Mouse (Mus musculus): ENCODE measurements around the gene Zfp790. TPM values are rescaled to one million over a fixed set of nuclear protein-coding genes. Genes with fewer than 3 reads are reported as not detected.
"Not testable (repeated sequence)": the region's sequence is repeated elsewhere in the genome, so short reads cannot be mapped to it uniquely, and the experiment has no call there.

Zfp790 gene
- total RNA-seq, 4 experiments from 2014 or later, result 8.1 to 8.9 (median 8.6) TPM

DNA sequence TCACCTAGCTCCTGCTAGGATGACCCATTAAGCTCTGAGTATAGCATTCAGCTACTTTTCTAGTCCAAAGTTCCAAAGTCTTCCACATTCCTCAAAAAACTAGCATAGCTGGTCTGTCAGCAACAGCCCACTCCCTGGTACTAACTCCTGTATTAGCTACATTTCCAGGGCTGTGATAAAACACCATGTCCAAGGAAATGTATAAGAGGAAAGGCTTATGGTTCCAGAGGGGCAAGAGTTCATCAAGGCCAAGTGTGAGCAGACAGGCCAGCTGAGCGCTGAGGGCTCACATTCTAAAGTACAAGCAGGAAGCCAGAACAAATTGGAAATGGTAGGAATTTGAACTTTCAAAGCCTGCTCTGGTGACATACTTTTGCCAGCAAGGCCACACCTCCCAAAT lies 26.2 kb downstream of the Zfp790 start:
- DNase-seq (ENCODE audit: low spot score in 2 of 2), result no peak

DNA sequence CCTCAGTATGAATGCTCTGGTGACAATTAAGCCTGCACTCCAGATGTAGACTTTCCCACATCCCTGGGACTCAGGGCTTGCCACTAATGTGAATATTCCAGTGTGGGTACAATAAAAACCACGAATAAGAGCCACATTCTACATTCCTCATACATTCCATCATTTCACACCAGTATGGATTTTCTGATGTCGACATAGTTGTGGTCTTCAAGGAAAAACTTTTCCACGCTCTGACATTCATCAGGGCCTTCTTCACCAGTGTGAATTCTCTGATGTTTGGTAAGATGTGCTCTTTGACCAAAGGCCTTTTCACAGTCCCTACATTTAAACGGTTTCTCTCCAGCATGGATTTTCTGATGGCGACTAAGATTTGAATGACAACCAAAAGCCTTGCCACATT lies 28.7 kb downstream of the Zfp790 start:
- DNase-seq (ENCODE audit: low spot score in 2 of 2), result no peak

DNA sequence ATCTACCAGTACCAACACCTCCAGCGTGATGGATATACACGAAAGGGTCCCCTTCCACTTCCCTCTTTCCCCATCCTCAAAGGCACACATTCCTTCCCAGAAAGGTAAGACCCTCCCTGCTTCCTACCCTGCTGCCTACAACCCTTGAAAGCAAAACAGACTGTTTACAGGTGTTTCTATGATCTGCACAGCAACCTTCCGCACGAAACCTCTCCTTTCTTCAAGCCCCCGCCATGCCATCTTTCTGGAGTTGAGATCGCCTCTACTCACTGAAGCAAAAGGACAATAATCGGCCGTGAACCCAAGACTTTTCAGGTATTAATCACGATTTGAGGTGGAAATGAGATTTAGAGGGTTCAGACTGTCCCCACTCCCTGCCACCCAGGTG lies 36.9 kb downstream of the Zfp790 start:
- DNase-seq (ENCODE audit: low spot score in 2 of 2), result no peak

DNA sequence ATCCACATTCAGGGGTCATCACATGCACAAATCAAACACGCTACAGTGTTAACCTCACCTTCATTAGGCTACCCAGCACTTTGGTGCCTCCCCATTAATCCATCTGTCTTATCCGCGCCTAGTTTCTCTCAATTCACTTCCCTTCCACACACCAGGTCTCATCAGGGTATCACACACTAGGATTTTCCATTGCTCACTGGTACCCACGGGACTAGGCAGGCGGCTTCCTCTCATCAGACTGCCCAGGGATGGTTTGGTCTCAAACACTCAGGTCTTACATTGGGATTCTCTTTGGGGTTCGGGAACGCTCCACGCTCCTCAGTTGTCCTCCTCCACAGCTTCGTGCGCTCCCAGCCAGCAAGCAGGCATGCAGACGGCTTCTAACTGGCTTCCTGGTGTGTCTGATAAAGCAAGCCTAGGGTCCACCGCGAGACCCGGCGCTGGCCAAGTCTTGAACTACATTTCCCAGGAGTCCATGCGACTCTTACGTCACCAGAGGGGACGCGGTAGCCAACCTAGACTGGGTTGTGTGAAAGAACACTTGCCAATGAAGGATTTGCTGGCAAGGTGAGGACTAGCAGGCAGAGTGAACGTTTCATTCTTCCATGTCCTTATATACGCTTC lies 37.4 kb downstream of the Zfp790 start, which contains the start of gene Zfp940:
Gene Zfp940, minus strand, starts transcription at position 451 of the 624 bp plus-strand sequence.
- DNase-seq (ENCODE audit: low spot score in 2 of 2), result peak; percentile 53 to 57

DNA sequence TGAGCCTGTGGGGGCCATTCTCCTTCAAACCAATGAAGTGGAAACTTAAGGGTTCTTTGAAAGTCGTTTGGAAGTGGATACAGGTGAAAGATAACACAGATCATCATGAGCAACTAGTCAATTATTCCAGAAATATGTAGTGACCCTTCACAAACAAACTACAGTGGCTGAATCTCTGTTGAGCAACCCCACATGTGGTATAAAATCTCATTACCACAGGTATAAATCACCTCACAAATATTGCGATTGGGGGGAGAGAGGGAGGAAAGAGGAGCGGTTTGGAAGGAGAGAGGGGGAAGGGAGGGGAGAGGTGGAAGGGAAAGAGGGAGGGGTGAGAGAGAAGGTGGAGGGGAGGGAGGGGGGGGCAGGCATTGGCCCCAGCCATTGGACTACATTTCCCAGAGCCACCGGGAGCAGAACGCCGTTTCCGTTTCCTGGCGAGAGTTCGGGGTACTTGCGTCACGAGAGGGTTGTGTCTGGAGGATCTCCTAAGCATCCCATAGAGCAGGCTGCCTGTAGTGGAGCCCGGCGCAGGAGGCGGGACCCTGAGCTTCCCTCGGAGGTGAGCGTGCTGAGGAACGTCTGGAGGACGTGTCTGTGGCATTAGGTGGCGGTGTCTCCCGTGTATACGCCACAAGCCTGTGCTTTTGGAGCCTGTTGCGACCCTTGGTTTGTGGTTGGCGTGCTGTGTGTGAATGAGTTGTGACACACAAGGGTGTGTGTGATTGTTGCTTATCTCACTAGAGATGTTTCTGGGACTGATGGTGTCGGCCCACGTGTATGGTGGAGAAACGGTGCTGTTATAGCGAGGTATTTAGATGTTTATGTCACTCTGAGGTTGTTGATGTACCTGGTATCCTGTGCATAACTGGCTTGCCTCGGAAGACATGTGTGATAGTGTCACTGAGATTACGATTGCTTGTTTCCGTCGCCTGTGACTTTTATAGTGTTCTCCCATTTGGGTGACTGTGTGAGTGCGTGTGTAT lies 43.9 kb downstream of the Zfp790 start, which contains the start of gene Zfp420:
Gene Zfp420, plus strand, starts transcription at position 448 of the 986 bp plus-strand sequence.
- DNase-seq (ENCODE audit: low spot score in 2 of 2), result peak; percentile 79 to 82

DNA sequence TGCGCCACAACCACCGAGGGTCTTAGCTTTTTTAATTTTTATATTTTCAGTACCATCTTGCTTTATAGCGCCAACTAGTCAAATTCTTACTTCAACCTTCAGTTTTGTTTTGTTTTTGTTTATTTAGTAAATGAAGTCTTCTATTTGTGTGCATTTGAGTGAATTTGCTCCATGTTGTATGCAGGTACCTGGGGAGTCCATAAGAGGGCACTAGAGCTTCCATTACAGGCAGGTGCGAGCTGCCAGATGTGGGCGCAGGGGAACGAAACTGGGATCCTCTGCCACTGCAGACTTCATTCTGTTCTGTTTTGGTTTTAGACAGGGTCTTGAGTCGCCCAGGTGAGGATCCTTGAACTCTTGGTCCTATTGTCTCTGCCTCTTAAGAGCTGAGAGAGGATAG lies 45.7 kb downstream of the Zfp790 start:
- DNase-seq (ENCODE audit: low spot score in 2 of 2), result no peak

DNA sequence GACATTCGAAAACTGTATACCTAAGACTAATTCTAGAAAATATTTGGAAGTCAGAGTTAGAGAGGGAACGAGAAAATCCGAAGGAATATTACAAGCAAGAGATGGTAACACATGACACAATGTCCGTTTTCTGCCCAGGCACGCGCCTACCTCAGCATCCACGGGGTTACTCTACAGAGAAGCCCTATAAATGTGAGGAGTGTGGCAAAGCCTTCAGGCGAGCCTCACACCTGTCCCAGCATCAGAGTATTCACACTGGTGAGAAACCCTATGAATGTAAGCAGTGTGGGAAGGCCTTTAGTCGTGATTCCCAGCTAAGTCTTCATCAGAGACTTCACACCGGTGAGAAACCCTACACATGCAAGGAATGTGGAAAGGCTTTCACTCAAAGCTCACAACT lies 58.3 kb downstream of the Zfp790 start:
- DNase-seq (ENCODE audit: low spot score in 2 of 2), result no peak

DNA sequence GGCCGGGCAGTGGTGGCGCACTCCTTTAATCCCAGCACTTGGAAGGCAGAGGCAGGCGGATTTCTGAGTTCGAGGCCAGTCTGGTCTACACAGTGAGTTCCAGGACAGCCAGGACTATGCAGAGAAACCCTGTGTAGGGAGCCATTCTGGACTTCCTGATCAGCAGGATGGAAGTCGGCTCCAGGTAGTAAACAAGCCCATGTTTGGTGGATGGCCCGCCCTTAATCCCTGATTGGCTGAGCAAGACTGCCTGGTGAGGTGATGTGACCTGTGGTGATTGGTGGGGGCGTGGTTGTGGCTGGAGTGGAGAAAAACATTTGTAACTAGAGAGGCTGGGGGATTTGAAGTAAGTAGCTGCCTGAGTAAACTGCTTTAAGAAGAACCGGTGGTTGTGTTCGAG lies 61.6 kb downstream of the Zfp790 start:
- DNase-seq (ENCODE audit: low spot score in 2 of 2), result not testable (repeated sequence)

DNA sequence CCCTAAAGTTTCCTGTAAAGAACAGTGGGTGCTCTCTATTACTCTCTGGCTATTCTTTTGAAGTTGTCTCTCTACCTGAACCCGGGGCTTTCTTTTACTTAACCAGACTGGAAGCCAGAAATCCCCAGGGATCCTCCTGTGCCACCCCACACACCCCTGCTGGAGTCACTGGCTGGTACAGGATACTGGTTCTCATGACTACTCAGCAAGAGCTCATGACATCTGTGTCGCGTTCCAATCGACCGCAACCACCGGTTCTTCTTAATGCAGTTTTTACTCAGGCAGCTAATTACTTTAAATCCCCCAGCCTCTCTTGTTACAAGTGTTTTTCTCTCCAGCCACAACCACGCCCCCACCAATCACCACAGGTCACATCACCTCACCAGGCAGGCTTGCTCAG lies 64.1 kb downstream of the Zfp790 start:
- no peak for DNase-seq (ENCODE audit: low spot score in 2 of 2)

Small RNAs within 50 kb of the gene (microRNA-seq; reads per million reads assigned to microRNA genes)
- gene Mir1964, result not detected

Other genes starting within 250 kb of the Zfp790 start
- gene Catsperg2, start 89.1 kb upstream of the Zfp790 start, total RNA-seq (2022), result not detected
- gene Zfp84, start 47.6 kb upstream of the Zfp790 start, total RNA-seq (2022), result 1 to 10 TPM; 6.6 to 9.1 (median 7.4) TPM
- gene Zfp30, start 32.1 kb upstream of the Zfp790 start, total RNA-seq (2022), result 1 to 10 TPM; 1.7 to 2.9 (median 2.5) TPM
- 1 to 10 TPM; 2.6 to 4.6 (median 3.1) TPM for gene Zfp940, start 37.6 kb downstream of the Zfp790 start, total RNA-seq (2022)
- 1 to 10 TPM; 3.0 to 4.6 (median 3.5) TPM for gene Zfp420, start 43.9 kb downstream of the Zfp790 start, total RNA-seq (2022)
- gene Zfp27, start 90.5 kb downstream of the Zfp790 start, total RNA-seq (2022), result 1 to 10 TPM; 6.5 to 9.3 (median 7.1) TPM
- gene Zfp383, start 92.1 kb downstream of the Zfp790 start, total RNA-seq (2022), result 1 to 10 TPM; 5.8 to 7.7 (median 6.9) TPM
- gene Zfp74, start 138.0 kb downstream of the Zfp790 start, total RNA-seq (2022), result 1 to 10 TPM; 4.9 to 7.3 (median 6.3) TPM
- gene Zfp568, start 167.8 kb downstream of the Zfp790 start, total RNA-seq (2022), result 10 to 100 TPM; 10.9 to 22.2 (median 12.3) TPM
- gene Zfp14, start 235.3 kb downstream of the Zfp790 start, total RNA-seq (2022), result 1 to 10 TPM; 1.2 to 2.1 (median 1.6) TPM